Mouse (Mus musculus) B cell, adult 2 months (primary cell): ENCODE data around the gene Birc6.
A peak's percentile ranks its signal among the peaks of the same experiment; 100 is the strongest.

ENCODE experiments used
- DNase-seq, 2 experiments: peaks; one replicate each; pipeline ENCODE4 v3.0.0; 2022

Birc6 gene

GRCm38 (mm10) chr17:74527729-74528607 lies at the start of gene Birc6:
Birc6 (plus strand) TSS chr17:74528295.
- peak; percentile 100 for DNase-seq

DNA sequence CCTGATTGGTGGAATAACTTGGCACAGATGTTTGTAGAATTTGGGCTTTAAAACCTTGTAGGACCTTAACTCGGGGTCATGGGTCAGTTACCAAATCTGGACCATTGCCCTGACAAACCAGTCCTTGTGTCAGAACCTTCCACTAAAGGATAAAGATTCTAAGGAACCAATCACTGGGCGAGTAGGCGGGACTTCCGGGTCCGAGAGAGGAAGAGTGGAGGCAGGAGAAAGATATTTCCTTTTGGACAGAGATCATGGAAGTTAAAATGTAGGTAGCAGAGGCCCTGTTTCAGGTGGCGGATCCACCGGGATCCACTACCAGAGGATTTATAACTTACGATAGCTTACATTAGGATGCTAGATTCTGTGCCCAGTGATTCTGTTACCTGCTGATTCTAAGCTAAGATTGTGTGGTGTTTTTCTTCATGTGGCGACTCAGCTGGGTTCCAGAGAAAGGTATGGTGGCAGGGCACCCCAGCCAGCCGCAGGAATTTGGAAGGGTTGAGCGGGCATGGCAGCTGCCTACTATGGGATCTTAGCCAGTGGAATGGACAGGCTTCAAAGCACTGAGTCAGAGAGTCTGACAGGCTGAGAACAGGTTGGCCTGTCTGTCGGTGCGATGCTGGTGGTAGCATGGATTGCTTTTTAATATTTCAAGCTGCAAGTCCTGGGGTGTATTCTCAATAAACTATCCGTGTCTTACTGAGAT lies 47.6 kb upstream of the Birc6 start:
- DNase-seq, result no peak

- peak; percentile 96 to 97 for DNase-seq
These were observed 38.8 kb upstream of the Birc6 start, which contains the start of gene Yipf4 for GRCm38 (mm10) chr17:74489024-74489900. Yipf4 (plus strand) TSS chr17:74489493.

GRCm38 (mm10) chr17:74489901-74490220 lies 38.2 kb upstream of the Birc6 start:
- DNase-seq, result no peak

DNA sequence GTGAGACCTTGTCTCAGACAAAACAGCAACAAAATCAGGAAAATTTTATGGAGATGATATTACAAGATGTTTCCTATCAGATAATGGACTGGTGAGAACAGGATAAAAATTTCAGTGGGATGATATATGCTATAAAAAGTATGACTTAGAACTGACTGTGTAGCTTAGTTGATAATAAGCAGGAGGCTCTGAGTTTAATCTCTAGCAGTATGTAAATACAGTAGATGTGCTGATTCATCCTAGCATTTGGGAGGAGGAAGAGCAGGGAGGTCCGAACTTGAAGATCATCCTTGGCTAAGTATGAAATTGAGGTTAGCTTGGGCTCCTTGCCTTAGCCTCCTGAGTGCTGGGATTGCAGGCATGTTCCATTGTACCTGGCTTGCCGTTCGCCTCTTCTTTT lies 36.5 kb upstream of the Birc6 start:
- DNase-seq, result no peak

DNA sequence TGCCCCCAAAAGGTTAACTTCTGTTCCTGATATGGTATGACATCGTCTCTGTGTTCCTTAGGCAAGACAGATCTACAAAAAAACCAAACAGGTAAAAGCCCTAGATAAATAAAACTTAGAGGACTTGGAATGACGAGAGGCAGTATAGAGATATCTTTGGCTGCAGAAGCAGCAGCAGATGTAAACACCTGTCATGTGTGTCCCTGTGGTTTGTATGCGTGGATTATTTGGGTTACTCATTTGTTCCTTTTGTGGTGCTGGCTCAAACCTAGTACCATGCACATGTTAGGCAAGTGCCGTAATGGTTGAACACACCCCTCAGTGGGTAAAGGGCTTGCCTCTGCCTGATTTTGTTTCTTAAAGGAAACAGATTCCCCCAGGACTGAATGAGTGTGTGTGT lies 27.9 kb upstream of the Birc6 start:
- no peak for DNase-seq

DNA sequence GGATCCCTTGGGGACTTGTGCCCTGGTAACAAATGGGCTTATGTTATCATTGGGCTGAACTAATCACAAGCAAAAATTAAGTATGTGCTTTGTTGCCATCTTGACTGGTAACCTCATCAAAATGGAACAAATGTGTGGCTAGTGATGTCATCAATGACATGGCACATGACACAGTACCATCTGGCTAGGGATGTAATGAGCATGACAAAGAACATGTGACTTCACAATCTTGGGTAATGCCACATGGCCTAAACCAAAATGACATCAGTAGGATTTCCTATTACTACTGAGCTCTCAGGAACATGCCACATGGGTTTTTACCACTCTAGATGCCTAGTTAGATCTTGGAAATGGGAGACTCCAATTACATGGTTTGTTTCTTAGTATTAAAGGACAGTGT lies 27.0 kb upstream of the Birc6 start:
- DNase-seq, result peak; percentile 26 to 33

GRCm38 (mm10) chr17:74507934-74508333 lies 20.2 kb upstream of the Birc6 start:
- DNase-seq, result no peak

- peak; percentile 56 to 60 for DNase-seq
These were observed 19.5 kb upstream of the Birc6 start for GRCm38 (mm10) chr17:74508600-74508999.

GRCm38 (mm10) chr17:74512308-74512707 lies 15.8 kb upstream of the Birc6 start:
- no peak for DNase-seq

DNA sequence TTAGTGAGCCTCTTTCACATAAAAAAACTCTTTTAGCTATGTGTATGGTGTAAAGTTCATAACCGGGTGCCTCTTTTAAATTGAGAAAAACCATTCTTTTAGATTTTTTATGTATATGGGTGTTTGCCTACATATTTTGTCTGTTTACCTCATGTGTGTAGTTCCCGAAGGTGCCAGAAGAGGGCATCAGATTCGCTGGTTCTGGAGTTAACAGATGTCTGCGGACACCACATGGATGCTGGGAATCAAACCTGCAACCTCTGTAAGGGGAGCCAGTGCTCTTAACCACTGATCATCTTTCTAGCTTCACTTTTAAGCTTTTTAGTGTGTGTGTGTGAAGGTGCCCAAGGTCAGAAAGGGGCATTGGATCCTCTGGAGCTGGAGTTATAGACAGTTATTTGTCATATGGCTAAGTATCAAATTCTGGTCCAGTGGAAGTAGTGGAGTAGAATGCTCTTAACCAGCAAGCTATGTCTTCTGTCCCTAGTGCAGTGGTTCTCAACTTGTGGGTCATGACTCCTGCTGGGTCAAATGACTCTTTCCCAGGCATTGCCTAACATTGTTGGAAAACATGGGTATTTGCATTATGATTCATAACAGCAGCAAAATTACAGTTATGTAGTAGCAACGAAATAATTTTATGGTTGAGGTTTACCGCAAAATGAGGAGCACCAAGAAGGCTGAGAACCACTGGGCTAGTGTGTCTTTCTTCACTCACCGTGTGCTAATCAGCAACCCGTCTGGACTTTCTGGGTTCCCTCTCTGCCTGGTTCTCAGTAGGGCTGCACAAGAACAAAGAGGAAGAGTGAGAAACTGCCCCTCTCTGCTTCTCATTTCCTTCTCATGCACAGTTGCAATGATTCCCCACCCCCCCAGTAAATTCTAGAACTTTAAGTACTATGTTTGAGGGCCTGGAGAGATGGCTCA lies 5.0 kb upstream of the Birc6 start:
- no peak for DNase-seq

DNA sequence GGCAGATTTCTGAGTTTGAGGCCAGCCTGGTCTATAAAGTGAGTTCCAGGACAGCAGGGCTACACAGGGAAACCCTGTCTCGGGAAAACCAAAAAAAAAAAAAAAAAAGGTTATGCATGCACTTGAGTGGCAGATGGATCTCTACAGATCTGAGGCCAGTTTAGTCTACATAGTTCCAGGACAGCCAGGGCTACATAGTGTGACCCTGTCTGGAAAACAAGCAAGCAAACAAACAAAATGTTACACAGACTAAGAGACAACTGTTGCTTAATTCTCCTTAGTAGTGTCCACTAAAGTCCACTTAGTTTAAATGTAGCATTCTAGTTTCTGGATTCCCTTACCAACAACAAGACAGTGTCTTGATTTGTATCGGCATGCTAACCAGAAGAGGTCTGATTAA lies 2.0 kb upstream of the Birc6 start:
- DNase-seq, result no peak

DNA sequence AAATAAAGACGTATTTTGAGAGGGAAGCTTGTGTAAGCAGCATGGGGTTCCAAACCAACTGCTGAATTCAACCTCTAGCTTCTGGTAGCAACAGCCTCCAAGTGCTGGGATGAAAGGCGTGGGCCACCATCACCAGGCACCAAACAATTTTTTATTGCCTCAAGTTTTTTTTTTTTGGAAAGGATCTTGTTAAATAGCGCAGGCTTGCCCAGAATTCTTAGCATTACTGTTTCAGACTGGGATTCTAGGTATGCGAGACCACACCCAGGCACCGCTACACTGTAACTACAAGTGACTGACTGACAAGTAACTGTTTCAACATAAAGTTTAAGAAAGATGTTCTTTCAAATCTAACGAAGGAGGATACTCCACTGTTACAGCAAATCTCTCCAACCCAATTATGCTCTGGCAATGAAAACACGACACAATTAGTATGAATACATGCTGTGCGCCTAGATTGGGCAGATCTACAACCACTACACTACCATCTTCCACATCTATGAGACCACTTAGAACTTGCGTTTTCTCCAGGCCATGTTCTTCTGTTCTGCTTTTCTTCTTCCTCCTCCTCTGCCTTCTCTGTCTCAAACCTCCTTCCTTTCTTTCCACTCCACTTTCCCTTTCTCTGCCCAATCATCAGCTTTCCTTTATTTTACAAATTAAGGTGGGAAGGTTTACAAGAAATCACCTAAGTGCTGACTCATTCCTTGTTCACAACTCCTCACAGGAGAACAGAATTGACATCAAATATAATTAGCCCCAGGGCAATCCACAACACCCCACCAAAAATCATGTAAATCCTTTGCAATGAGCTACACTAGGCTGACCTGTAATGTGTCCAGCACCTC lies 1.1 kb upstream of the Birc6 start:
- peak in 1 of 2 experiments; percentile 4 for DNase-seq

GRCm38 (mm10) chr17:74528648-74529532 lies 795 bp downstream of the Birc6 start:
- no peak for DNase-seq

- no peak for DNase-seq
These were observed 1.4 kb downstream of the Birc6 start for GRCm38 (mm10) chr17:74529533-74529824.

DNA sequence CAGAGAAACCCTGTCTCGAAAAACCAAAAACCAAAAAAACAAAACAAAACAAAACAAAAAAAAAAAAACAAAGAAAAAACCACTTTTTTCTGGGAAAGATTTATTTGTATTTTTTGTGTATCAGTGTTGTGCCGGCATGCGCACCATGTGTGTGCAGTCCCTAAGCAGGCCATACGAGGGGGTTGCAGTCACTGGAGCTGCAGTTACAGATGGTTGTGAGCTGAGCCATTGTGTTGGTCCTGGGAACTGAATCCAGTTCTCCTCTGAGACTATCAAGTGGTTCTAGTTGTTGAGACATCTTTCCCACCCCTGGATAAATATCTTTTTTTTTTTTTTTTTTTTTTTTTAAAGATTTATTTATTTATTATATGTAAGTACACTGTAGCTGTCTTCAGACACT lies 6.9 kb downstream of the Birc6 start:
- DNase-seq, result no peak

- no peak for DNase-seq
These were observed 9.4 kb downstream of the Birc6 start for GRCm38 (mm10) chr17:74537526-74537925.

DNA sequence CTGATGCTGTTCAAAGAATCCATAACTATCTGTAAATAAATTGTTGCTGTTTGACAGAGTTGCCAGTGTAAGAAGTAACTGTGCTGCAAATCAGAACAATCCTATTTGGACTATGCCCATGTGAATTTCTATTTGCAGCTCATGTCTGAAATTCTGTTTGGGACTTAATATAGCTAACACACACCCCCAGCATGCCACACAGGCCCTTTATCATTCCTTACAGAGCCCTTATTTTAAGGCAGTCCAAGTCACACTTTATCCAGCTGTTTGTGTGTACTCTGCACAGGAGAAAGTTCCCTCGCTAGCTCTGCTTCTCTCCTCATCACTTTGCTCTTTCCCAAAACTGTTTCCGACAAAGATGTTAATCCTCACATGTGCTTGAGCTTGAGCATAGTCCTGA lies 15.5 kb downstream of the Birc6 start:
- no peak for DNase-seq

DNA sequence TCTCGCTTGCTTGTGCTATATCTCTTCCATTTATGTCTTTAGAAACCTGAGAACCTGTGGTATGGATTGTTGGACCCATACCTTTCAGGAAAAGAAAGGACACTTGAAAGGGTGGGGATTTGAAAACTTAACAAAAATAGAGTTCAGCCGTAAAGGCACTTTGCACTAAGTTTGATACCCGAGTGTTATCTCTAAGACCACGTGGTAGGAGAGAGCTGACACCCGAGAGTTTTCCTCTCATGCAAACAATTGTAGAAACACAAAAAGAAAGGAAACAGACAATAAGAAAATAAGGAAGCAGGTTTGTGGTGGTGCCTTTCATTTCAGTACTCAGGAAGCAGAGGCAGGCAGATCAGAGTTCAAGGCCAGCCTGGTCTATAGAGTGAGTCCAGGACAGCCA lies 26.0 kb downstream of the Birc6 start:
- no peak for DNase-seq

DNA sequence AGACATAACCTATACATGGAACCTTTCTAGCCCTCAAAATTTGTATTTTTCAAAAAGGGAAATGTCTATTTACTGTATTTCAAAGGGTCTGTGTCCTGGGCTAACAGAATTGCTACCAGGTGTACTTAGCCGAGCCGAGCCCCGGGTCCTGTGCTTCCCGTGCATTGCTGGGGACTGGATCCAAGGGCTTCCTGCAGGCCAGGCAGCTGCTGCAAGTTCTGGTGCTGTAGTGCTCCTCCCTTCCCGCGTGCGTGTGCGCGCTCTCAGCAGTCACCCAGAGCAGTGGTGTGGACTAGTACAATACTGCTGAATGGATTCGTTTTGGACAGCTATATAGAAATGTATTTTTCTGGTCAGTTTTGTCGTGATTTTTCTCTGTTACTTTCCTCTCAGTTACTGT lies 31.8 kb downstream of the Birc6 start:
- DNase-seq, result no peak
